Mouse (Mus musculus) adrenal gland, adult (tissue): ENCODE data around the gene Fkbp10.
A peak's percentile ranks its signal among the peaks of the same experiment; 100 is the strongest.

ENCODE experiments used
- DNase-seq, 2 experiments: peaks; one replicate each; pipeline ENCODE4 v3.0.0; 2022 to 2023; ENCODE audit warnings: low spot score in 1 of 2; ENCODE audit not compliant: inconsistent age in 2 of 2

Fkbp10 gene

GRCm38 (mm10) chr11:100465229-100465792, 49.8 kb downstream of the Fkbp10 start:
- no peak for DNase-seq

- no peak for DNase-seq
Measured at GRCm38 (mm10) chr11:100465833-100466232, 50.3 kb downstream of the Fkbp10 start.

GRCm38 (mm10) chr11:100471352-100472196, 56.1 kb downstream of the Fkbp10 start:
- peak in 1 of 2 experiments; percentile 62 for DNase-seq

- DNase-seq, result peak; percentile 93 to 97
Measured at GRCm38 (mm10) chr11:100472197-100472934, 56.9 kb downstream of the Fkbp10 start, which contains the start of gene Klhl11. TSS of gene Klhl11 (minus strand) at chr11:100472741.

- DNase-seq, result no peak
Measured at GRCm38 (mm10) chr11:100472935-100473295, 57.4 kb downstream of the Fkbp10 start.
